Mouse (Mus musculus) frontal cortex, postnatal 36 days (tissue): ENCODE measurements around the gene Mfsd4b1.
"Not testable (repeated sequence)": the region's sequence is repeated elsewhere in the genome, so short reads cannot be mapped to it uniquely, and the experiment has no call there.

Source experiments
- DNase-seq, 2 experiments: peaks; one replicate each; pipeline ENCODE4 v3.0.0; 2022; ENCODE audit warnings: low spot score in 2 of 2

The Mfsd4b1 gene

DNA sequence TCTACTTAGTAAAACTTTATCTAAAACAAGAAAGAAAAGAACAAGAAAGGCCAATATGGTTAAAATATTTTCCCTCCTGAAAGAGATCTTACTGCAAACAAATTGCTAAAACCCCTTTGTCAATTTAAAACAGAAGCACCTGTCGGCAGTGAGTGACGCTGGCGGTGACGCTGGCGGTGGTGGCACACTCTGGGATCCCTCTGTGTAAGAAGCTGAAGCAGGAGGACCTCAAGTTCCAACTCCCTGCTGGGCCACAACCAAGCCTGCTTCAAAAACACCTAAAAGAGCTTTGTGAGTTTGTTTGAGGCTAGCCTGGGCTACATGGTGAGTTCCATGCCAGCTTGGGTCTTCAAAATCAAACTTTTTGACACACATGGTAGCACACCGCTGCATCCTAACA lies 9.9 kb upstream of the Mfsd4b1 start:
- no peak for DNase-seq

DNA sequence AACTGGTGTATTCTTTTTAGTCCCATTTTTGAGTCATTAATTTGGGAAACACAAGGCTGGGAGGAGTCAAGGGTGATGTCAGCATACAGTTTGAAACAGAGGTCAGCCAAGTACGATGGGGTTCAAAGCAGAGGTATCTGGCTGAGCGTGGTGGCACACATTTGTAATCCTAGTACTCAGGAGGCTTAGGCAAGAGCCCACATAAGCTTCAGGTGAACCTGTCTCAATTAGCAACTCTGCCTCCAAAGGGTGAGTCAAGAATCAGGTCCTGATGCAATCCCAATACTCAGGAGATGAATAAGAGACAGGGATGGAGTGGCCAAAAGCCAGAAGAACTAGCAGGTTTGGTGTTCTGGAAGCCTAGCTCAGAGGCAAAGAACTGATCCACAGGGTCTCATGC lies 7.8 kb upstream of the Mfsd4b1 start:
- no peak for DNase-seq

DNA sequence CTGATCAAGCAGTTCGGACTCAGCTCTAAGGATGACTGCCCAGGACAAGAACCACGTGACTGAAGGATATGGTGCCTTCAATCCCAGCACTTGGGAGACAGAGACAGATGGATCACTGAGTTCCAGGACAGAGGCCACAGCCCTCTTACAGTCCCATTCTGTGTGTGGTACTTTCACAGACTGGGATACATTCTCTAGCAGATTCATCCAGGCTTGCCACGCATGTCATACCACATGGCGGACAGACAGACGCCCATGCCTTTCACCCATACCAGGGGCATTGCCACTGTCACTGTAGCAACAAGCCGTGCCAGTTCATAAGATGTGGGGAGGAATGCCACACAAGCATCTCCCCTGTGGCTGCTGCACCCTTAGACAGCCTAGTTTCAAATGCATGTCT lies 5.6 kb upstream of the Mfsd4b1 start:
- DNase-seq: no peak

DNA sequence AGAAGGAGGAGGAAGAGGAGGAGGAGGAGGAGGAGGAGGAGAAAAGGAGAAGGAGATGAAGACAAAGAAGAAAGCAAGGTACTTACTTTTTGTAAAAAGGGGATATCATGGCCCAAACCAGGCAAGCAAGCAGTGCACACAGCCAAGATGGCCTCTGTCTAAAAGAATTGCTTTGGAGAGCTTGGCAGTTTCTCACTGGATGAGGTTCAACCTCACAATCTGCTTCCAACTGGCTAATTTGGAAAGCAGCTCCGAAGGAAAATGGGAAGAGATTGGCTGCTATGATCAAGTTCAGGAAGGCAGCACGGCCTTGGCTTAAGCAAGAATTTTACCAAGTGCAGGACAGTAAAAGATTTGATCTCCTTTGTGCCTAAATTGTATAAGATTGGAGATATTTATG lies 4.5 kb upstream of the Mfsd4b1 start:
- DNase-seq: no peak

DNA sequence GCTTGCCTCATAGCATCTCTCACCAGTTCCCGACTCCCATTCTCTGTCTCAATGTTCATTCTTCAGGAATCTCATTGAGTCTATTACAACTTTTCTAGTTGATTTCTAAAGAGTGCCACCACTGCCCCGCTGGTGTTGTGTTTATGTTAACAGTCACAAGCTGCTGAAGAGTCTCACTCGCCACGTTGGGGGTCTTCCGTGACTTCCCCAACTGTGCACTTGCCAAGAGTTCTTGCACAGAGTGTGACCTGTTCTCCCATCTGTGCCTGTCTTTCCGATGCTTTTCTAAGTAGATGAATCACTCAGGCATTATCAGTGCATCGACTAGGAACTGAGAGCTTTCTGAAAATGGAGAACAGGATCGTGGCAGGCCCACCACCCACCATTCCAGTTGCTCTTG lies 3.0 kb upstream of the Mfsd4b1 start:
- DNase-seq: no peak

DNA sequence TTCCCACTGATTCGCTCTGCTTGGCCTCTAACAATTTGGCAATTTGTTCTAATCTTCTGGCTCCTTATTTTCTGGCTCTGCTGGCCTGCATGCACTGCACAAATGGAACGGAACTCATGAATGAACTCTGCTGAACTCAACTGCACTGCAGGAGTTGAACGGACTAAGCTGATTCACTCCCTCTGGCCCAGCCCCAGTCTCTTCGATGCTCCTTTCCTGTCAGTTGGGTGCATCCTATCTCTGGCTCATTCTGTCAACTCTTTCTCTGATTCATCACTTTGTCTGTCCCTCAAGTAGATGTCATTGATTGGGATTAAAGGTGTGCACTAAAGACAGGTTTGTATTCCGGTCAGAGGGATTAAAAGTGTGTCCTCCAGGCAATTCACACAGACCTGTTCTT lies 1.5 kb upstream of the Mfsd4b1 start:
- no peak for DNase-seq

DNA sequence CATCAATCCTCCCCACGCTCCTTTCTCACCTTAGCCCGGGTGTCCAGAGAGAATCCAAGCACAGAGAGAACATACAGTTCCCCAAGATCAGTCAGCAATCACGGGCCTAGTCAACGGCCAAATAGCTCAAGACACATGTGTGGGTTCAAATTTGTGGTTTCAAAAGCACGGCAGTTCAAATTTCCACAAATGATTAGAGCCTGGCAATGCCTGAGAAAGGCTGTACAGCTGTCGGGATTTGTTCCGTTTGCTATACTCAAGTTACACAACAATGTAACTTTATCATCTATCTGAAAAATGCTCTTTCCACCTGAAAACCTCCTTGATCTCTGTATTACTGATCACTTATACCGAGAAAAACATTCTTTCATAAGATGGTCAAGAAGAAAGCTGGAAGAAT lies 492 bp upstream of the Mfsd4b1 start:
- no peak for DNase-seq

DNA sequence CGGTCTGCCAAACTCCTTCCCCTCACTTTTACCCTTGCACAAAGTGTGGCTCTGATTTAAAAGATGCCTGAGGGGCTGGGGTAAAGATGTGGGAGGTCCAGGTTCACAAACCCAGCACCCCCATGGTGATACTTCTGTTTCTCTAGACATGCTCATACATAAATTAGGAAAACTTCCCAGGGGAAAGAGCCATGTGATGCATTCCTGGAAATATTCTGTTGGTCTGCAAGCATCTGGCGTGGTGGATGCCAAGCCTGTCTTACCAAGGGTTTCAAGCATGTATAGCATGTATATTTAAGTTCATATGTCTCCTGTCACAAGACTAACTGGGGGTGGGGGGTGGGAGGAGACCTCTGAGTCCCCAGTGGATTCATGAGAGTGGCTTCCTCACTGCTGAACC lies 4.7 kb downstream of the Mfsd4b1 start:
- DNase-seq: no peak

DNA sequence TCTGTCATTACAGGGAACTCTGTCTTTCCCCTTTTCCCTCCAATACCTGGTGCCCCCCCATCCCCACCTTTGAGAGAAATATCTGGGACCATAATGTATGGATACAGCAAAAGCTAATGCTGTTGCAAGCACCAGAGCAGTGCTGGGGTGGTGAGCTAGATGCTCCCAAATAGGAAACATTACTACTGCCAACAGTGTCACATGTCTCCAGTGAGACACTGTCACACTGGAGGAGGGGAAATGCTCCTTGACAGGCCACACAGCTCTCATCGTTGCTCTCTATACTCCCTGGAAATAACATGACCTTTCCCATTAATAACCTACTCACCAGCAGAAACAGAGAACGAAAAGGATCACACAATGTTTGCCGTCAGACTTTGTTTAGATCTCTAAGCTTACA lies 5.6 kb downstream of the Mfsd4b1 start:
- no peak for DNase-seq

DNA sequence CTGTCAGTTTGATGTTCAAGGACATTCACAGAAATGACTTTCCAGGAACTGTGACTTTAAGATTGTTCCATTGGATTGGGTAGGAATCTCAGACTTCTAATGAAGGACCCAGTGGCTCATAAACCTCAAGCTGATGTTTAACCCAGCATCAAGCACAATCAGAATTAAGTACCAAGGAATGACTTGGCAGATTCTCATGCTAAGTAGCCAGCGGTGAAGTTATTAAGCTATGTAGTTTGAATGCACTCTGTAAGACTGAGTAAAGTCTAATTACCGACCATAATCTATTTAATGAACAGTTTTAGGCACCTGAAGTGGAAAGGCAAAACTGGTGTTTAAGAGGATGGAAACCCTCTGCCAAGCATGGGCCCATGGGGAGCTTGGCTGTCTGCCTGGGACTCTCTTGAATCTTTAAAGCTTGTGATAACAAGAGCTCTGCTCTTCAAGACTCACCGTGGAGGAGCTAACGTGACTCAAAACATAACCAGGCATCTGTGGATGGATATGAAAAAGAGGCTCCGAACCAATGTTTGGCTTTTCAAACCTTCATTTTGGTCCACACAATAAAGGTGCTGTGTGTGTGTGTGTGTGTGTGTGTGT lies 6.7 kb downstream of the Mfsd4b1 start:
- no peak for DNase-seq

DNA sequence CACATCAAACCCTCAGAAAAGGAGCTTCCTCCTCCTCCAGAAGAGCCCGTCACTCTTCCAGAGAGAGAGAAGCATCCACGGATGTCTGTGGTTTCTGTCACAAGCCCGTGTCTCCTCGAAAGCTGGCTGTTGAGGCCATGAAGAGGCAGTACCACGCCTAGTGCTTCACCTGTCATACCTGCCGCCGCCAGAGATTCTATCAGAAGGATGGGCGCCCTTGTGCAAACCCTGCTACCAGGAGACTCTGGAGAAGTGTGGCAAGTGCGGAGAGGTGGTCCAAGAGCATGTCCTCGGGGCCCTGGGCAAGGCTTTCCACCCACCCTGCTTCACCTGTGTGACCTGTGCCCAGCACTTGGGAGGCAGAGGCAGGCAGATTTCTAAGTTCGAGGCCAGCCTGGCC lies 15.5 kb downstream of the Mfsd4b1 start:
- no peak for DNase-seq

DNA sequence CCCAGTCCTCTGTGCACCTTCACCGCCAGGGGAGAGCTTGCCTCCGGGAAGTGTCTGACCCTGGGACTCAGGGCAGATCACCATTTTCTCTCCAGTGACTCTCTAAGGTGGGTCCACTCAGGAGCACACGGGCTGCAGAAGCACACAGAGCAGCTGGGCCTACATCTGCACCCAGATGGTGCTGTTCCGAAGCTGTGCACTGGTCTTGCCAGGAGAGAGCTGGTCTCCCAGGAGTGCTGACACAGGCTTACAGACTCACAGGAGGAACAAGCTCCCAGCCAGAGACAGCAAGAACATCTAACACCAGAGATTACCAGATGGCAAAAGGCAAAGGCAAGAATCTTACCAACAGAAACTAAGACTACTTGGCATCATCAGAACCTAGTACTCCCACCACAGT lies 16.2 kb downstream of the Mfsd4b1 start:
- DNase-seq: not testable (repeated sequence)

DNA sequence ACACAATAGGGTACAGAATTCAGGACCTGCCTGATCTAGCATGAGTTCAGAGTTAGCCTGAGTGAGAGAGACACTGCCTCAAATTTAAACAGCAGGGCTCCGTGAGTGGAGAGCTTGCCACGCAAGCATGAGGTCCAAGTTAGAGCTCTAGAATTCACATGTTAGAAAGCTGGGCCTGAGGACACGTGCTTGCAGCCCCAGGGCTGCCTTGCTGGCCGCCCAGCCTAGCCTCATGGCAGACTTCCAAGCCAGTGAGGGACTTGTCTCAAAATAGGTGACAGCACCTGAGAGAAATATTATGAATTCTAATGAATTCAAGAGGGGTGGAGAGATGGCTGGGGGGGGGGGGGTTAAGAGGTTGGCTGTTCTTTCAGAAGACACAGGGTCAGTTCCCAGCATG lies 17.1 kb downstream of the Mfsd4b1 start:
- DNase-seq: no peak

DNA sequence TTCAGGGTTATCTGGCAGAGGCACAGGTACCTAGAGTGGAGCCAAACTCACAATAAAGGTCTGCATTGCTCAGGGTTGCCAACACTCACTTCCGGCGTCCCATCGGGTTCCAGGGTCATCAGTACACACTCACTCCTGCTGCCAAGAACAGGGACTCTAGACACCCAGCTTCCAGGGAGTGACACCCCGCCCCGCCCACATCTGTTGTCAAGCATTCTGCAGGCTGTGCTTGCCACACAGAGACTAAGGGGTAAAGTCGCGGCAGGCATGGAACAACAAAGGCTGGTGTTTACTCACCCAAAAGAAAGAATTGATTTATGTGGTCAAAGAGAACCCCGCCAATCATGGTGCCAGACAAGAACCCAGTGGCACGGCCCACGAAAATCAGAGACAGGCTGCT lies 18.1 kb downstream of the Mfsd4b1 start:
- no peak for DNase-seq

DNA sequence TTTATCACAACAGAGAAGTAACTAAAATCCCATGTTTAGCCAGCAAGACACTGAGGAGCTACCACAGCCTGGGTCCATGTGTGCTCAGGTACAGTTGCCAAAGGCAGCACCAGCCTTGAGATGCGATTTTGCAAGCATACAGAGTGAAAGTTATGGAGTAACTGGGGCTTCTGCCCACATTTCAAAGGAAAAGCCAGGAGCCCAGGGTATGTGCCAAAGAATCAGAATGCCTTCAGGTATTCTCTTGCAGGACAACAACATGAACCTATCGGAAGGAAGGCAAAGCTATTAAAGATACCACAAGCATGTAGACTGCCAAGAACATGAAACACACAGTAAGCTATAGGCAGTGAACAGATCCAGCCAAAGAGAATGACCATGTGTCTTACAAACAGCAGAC lies 24.3 kb downstream of the Mfsd4b1 start:
- DNase-seq: no peak

DNA sequence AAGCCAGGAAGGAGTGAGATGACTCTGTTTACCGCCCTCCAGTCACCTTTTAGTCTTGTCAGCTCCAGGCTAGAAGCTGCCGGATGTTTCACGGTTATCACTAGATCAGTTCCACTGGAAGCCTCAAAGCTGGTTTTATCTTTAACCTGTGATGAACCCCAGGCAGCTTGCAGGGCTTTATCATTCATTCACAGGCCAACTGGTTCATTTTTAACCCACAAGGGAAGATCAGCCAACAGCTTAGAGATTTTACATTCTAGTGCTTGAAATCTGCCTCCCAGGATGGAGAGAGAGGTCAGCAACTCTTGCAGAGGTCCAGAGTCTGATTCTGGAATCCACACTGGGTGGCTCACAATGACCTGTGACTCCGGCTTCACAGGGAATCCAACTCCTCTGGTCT lies 33.9 kb downstream of the Mfsd4b1 start:
- DNase-seq: no peak

DNA sequence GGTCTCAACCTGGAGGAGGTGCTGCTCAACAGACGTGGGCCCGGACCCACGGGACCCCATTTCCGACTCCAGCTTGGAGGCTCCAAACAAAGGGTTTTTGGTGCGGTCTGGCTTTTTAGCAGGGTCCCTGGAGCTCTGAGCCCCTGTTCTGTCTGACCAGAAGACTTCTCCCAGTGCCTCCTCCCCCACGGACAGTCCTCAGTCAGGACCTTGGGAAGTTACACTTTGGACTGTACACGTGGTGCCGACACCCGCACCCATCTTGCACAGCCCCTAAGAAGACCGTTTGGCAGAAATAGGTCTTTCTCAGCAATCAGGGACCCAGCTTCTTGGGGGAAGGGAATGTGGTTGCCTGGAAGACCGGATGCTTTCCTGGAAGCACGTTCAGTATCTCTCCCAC lies 38.6 kb downstream of the Mfsd4b1 start, which contains the start of gene Mfsd4b5:
TSS of gene Mfsd4b5 (minus strand) at position 181 of the 400 bp plus-strand sequence.
- no peak for DNase-seq

DNA sequence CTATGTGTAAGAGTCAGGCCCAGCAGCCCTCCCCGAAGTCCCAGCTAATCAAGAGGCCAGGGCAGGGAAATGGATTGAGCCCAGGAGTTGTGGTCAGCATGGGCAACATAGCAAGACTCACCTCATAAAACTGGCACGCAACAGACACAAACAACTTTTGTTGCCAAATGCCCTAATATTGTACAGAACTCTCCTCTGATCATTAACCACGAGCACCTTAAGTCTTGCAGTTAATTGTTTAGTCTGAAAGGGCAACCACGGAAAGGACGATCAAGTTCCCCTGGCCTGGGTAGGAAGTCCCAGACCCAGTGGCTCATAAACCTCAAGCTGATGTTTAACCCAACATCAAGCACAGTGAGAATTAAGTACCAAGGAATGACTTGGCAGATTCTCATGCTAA lies 42.5 kb downstream of the Mfsd4b1 start:
- DNase-seq: no peak

DNA sequence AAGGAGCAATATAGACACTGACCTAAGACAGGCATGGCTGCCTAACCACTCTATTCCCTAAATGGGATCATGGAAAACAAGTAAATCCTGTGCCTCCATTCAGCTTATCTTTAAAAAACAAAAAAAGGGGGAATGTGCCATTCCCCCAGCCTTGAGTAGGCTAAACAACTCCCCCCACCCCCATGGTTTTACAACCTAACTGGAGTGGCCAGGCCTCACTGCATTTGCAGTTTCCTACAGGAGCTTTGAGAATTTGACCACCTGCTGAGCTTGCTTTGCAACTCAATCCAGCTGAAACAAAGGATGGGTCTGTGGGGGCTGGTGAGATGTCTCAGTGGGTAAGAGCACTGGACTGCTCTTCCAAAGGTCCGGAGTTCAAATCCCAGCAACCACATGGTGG lies 46.8 kb downstream of the Mfsd4b1 start:
- no peak for DNase-seq

DNA sequence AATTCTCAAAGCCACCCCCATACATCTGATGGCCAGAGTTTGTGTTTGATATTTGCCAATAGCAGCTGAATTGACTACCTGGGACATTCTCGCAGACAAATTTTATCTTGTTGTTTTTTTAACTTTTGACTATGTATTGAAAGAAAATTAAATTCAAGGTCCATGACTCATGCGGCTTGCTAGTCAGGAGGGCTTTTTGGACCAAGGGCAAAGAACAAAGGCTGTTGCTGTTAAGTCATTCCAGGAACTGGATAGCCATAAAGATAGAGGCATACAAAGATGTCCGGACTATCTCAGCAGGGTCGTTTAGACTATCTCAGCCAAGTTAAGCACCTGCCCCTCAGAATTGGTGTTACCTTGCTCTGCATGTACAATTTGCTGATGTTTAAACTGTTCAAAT lies 47.7 kb downstream of the Mfsd4b1 start:
- DNase-seq: no peak

DNA sequence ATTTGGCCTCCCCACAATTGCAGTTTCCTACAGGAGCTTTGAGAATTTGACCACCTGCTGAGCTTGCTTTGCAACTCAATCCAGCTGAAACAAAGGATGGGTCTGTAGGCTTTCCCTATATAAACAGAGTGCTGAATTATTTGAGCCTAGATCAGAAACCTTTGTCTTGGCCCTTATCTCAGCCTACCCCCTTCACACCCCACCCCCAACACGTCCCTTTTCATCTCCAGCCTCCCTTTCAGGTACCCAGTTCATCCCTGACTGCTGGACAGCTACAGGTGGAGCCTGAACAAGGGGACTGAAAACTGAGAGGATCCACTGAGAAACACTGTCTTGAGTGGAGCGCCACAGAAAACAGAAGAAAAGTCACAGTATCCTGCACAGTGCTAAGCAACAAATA lies 49.3 kb downstream of the Mfsd4b1 start:
- DNase-seq: no peak

DNA sequence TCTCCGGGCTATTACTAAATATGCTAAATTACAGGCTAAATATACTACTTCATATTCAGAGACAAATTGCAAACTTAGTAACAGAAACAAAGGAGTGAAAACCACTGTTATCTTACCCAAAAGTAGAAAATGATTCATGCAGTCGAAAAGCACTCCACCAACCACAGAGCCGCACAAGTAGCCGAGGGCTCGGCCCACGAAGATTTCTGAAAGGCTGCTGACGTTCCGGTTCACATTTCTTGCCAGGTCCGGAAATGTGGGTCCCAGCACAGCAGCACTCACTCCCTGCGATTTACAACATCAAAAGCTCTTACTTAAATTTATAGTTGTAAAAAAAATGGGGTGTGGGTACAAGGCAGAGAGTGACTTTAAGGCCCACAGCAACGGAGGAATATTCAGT lies 50.1 kb downstream of the Mfsd4b1 start:
- peak in 1 of 2 experiments; percentile 2 for DNase-seq

DNA sequence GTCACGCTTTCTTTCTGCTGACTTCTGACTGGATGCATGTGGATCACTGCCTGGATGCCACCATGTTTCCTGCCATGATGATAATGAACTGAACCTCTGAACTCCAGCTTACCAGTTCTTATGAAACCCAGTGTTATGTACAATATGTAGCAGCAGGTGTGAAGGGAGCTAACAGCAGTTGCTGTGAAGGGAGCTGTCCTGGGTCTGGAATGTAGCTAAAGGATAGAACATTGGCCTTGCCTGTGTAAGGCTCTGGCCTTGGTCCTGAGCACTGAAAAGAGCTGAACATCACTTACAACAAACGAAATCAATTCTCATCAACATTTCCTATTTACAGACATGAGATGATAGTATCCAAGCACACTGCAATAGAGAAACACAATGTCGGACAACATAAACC lies 57.6 kb downstream of the Mfsd4b1 start:
- no peak for DNase-seq

DNA sequence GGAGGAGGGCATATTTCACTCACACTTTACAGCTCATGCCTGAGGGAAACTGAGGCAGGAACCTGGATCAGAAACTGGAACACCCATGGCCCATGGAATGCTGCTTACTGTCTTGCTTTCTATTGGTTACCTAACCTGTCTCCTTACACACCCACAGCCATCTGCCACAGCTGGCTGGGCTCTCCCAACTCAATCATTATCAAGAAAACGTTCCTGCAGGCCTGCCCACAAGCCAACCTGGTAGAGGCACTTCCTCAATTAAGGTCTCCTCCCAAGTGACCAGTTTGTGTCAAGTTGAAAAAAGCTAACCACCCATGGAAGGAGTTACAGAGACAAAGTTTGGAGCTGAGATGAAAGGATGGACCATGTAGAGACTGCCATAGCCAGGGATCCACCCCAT lies 63.2 kb downstream of the Mfsd4b1 start:
- DNase-seq: no peak

DNA sequence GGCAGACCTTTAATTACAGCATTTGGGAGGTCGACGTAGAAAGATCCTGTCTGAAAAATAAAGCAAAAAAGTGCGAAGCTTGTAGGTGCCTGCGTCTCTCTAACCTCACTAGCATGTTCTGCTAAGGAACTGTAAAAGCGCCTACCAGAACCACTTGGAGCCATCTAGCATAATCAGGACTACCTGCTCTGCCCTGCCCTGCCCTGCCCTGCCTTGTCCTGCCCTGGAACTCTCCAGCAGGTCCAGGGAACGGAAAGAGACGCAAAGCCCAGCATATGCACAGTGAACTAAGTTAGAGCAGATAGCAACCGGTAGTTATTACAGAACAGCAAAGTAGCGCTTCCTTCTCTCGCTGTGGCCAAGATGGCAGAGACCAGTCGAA lies 64.6 kb downstream of the Mfsd4b1 start:
- no peak for DNase-seq
